Mouse (Mus musculus): ENCODE results near the gene Creld2. TPM values are rescaled to one million over a fixed set of nuclear protein-coding genes. Genes with fewer than 3 reads are reported as not detected.

Creld2 gene
- polyA plus RNA-seq, 1 experiment from 2014 or later: 71.7 TPM

DNA sequence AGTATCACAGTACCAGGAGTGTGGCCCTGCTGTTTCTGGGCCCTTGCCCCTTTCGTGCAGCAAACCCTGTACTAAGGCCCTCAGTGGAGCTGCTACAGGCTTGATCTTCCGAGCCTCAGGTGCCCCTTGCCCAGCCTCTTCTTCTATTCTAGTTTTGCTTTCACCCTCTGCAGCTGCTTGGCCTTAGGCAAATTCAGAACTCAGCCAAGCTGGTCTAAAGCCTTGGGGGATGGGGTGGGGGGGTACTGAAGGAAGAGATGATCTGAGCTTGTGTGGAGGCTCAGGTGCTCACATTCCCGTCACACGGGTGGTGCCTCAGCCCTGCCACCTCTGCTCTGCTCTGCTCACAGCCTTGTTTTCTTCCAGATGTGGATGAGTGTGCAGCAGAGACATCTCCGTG is 3.9 kb downstream of the Creld2 start:
- WGBS (ENCODE audit: insufficient replicate concordance): 83% methylated on average over 5 of the region's 5 CpGs
- H3K36me3 ChIP-seq (ENCODE audit: control insufficient read depth, insufficient read depth, low read length): peaks cover 10% of the 10 kb centered on the region
- no peak overlapping the region for H3K27ac ChIP-seq (ENCODE audit: low read depth, low read length)
- H3K9me3 ChIP-seq (replicated peaks; ENCODE audit: control insufficient read depth, low read length): no peaks in the 10 kb centered on the region
- peaks cover 10% of the 10 kb centered on the region for H3K4me1 ChIP-seq (ENCODE audit: control insufficient read depth, insufficient read depth, low read length)
- H3K4me2 ChIP-seq: no peak overlapping the region
- H3K4me3 ChIP-seq (ENCODE audit: low read depth, low read length): no peak overlapping the region
- no peaks in the 10 kb centered on the region for H3K27me3 ChIP-seq (ENCODE audit: control insufficient read depth, insufficient read depth, low read length)
- ATAC-seq (replicated peaks; ENCODE audit: insufficient number of reproducible peaks, low FRiP score, low TSS enrichment): no peak
- no peak overlapping the region for H3K9ac ChIP-seq (ENCODE audit: low read depth, low read length)

DNA sequence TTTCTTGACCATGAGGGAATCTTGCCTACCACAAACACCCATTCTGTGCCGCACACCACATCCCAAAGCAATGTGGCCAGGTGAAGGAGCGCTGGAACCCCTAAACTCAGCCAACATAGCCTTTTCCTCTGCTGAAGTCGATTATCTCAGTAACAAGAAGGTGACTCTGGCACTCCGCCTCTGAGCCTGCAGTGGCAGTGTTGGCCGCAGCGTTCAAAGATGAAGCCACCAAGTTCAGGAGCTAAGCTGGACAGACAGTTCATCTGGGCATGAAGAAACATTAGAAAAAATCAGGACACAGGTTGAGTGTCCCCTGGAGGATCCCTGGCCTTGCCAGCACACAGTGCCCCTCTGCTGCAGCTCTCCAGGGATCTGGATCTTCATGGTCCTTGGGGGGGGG is 8.0 kb downstream of the Creld2 start:
- H3K27me3 ChIP-seq (ENCODE audit: control insufficient read depth, insufficient read depth, low read length): no peaks in the 10 kb centered on the region
- H3K4me1 ChIP-seq (ENCODE audit: control insufficient read depth, insufficient read depth, low read length): peaks cover 26% of the 10 kb centered on the region
- H3K9me3 ChIP-seq (replicated peaks; ENCODE audit: control insufficient read depth, low read length): no peaks in the 10 kb centered on the region
- no peak for ATAC-seq (replicated peaks; ENCODE audit: insufficient number of reproducible peaks, low FRiP score, low TSS enrichment)
- H3K27ac ChIP-seq (ENCODE audit: low read depth, low read length): no peak overlapping the region
- H3K4me2 ChIP-seq: no peak overlapping the region
- H3K4me3 ChIP-seq (ENCODE audit: low read depth, low read length): no peak overlapping the region
- no peak overlapping the region for H3K9ac ChIP-seq (ENCODE audit: low read depth, low read length)
- H3K36me3 ChIP-seq (ENCODE audit: control insufficient read depth, insufficient read depth, low read length): peaks cover 8% of the 10 kb centered on the region
- 80% methylated on average over 6 of the region's 6 CpGs for WGBS (ENCODE audit: insufficient replicate concordance)

DNA sequence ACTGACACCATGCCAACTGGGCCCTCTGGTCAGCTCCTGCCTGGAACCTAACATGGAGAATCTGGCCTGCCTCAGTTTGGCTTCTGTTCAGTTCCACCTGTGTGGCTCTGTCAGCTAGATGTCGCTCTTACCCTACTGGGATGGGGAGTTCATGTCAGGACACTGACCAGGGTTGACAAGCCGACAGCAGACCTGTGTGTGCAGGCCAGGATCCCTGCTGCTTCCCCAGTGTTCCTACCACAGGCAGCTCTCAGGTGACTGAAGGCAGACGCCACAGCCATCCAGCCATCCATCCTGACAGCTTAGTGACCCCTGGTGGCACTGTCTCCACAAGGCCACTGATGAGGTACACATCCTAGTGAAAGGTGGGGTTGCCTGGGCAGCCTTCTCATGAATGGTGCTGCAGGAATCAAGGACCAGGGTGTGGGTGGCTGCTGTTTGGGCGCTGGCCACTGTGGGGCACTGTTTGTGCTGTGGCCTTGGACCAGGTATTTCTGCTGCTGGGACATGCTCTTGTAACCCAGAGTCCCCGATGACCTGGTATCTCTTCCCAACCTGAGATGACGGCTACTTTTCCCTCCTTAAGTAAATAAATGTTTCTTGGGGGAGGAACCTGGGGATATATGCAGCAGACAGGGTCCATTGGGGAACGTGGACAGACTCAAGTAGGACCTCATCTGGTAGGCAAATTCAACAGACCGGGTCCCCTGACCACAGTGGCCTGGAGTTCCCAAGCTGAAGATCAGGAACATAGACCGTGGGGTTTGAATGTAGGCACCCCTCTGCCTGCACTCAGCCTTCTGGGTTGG is 8.7 kb downstream of the Creld2 start:
- no peaks in the 10 kb centered on the region for H3K27me3 ChIP-seq (ENCODE audit: control insufficient read depth, insufficient read depth, low read length)
- peaks cover 28% of the 10 kb centered on the region for H3K4me1 ChIP-seq (ENCODE audit: control insufficient read depth, insufficient read depth, low read length)
- no peak overlapping the region for H3K9ac ChIP-seq (ENCODE audit: low read depth, low read length)
- H3K36me3 ChIP-seq (ENCODE audit: control insufficient read depth, insufficient read depth, low read length): peaks cover 8% of the 10 kb centered on the region
- H3K4me3 ChIP-seq (ENCODE audit: low read depth, low read length): no peak overlapping the region
- H3K4me2 ChIP-seq: no peak overlapping the region
- 21% methylated on average over 9 of the region's 9 CpGs for WGBS (ENCODE audit: insufficient replicate concordance)
- peak; percentile 5; the same call in 1 of the 2 replicates for ATAC-seq (replicated peaks; ENCODE audit: insufficient number of reproducible peaks, low FRiP score, low TSS enrichment)
- H3K27ac ChIP-seq (ENCODE audit: low read depth, low read length): no peak overlapping the region
- no peaks in the 10 kb centered on the region for H3K9me3 ChIP-seq (replicated peaks; ENCODE audit: control insufficient read depth, low read length)

DNA sequence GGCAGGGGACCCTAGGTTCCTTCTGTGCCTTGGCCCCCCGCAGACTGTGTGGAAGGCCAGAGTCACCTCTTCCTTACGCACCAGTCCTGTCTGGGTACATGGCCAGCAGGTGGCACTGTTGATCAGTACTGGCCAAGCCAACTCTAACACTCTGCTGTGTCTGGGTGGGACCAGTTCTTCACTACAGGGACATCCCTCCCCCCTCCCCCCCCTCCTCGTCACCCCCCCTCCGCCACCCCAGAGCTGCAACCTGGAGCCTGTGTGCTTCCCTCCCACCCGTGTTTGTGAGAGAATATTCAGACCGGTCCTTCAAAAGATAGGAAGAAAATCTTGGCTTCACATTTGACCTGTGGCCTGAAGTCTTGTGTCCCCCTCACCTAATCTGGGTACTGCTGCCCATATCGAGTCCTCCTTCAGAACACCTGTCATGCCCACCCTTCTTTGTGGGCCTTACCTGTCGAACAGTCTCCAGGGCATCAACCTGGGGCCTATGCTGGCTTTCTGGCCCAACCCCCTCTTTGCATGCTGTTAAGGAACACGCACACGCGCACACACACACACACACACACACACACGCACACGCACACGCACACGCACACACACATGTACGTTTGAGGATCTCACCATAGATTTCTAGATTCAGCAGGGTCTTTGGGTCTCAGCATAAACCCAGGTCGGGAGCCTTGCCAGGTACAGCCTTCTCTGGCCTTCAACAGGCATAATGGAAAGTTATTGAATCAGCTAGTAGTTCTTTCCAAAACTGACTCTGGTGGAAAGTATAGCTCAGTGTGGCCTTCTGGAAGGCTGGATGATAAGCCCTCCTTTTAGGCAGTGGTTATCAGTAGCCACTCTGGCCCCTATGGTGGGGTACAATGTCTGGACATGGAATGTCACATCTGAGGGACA is 9.6 kb downstream of the Creld2 start:
- Histone ChIP-seq H3K27ac (ENCODE audit: low read depth, low read length) (no peak overlapping the region), H3K4me3 (ENCODE audit: low read depth, low read length) (no peak overlapping the region), H3K36me3 (ENCODE audit: control insufficient read depth, insufficient read depth, low read length) (peaks cover 4% of the 10 kb centered on the region; the same call in 1 of the 2 replicates), H3K27me3 (ENCODE audit: control insufficient read depth, insufficient read depth, low read length) (no peaks in the 10 kb centered on the region), H3K9me3 (replicated peaks; ENCODE audit: control insufficient read depth, low read length) (no peaks in the 10 kb centered on the region), H3K9ac (ENCODE audit: low read depth, low read length) (no peak overlapping the region), H3K4me2 (no peak overlapping the region), H3K4me1 (ENCODE audit: control insufficient read depth, insufficient read depth, low read length) (peaks cover 28% of the 10 kb centered on the region)
- ATAC-seq (replicated peaks; ENCODE audit: insufficient number of reproducible peaks, low FRiP score, low TSS enrichment): peak; percentile 73
- 51% methylated on average over 17 of the region's 17 CpGs for WGBS (ENCODE audit: insufficient replicate concordance)

DNA sequence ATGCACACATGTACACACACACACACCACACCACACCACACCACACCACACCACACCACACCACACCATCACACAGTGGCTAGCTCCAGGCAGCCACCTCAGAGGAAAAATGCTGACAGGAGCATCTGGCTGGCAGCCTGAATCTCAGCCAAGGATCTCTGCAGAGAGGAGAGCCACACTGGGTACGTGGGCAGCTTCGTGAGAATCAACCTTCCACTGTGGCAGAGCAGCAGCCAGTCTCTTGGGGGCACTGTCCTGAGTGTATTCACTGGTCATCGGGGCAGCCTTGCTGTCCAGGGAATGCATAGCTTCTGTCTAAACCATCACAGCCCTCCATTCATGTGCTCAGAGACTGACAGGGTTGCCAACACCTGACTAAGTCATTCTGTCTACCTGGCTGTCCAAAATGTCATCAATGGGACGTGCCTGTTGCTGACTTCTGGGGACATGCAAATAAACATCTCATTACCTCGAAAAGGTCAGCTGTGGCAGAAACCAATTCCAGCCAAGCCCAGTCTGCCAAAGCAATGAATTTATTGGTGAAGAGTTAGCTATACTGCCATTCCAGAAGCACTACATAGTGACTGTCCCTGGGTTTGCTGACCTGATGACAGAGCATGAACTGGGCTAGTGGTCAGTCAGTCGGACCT is 10.5 kb downstream of the Creld2 start:
- no peaks in the 10 kb centered on the region for H3K27me3 ChIP-seq (ENCODE audit: control insufficient read depth, insufficient read depth, low read length)
- 68% methylated on average over 6 of the region's 6 CpGs for WGBS (ENCODE audit: insufficient replicate concordance)
- H3K9ac ChIP-seq (ENCODE audit: low read depth, low read length): no peak overlapping the region
- no peaks in the 10 kb centered on the region for H3K9me3 ChIP-seq (replicated peaks; ENCODE audit: control insufficient read depth, low read length)
- no peak overlapping the region for H3K4me2 ChIP-seq
- no peak overlapping the region for H3K27ac ChIP-seq (ENCODE audit: low read depth, low read length)
- peaks cover 2% of the 10 kb centered on the region; the same call in 1 of the 2 replicates for H3K36me3 ChIP-seq (ENCODE audit: control insufficient read depth, insufficient read depth, low read length)
- ATAC-seq (replicated peaks; ENCODE audit: insufficient number of reproducible peaks, low FRiP score, low TSS enrichment): no peak
- H3K4me1 ChIP-seq (ENCODE audit: control insufficient read depth, insufficient read depth, low read length): peaks cover 28% of the 10 kb centered on the region
- no peak overlapping the region for H3K4me3 ChIP-seq (ENCODE audit: low read depth, low read length)

DNA sequence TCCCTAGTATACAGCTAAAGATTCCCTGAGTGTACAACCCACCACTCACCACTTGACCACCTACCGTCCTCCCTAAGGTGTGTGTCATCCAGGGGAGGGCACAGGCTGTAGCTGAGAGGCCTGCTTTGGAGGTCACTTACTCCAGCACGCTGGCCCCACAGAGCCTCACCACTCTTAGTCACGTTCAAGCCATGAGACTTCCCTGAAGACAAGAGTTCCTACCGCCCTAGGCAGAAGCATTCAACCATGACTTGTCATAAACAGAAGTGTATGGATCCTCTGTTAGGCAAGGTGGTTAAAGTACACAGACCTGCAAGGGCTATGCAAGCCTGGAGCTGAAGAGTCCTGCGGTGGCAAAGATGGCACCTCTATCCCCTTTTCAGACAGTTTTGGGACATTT is 11.2 kb downstream of the Creld2 start:
- WGBS (ENCODE audit: insufficient replicate concordance): 70% methylated on average over 5 of the region's 5 CpGs
- Histone ChIP-seq H3K4me1 (ENCODE audit: control insufficient read depth, insufficient read depth, low read length) (peaks cover 28% of the 10 kb centered on the region), H3K4me2 (no peak overlapping the region), H3K4me3 (ENCODE audit: low read depth, low read length) (no peak overlapping the region), H3K27me3 (ENCODE audit: control insufficient read depth, insufficient read depth, low read length) (no peaks in the 10 kb centered on the region), H3K9me3 (replicated peaks; ENCODE audit: control insufficient read depth, low read length) (no peaks in the 10 kb centered on the region), H3K9ac (ENCODE audit: low read depth, low read length) (no peak overlapping the region), H3K27ac (ENCODE audit: low read depth, low read length) (no peak overlapping the region), H3K36me3 (ENCODE audit: control insufficient read depth, insufficient read depth, low read length) (no peaks in the 10 kb centered on the region; the same call in 1 of the 2 replicates)
- no peak for ATAC-seq (replicated peaks; ENCODE audit: insufficient number of reproducible peaks, low FRiP score, low TSS enrichment)

DNA sequence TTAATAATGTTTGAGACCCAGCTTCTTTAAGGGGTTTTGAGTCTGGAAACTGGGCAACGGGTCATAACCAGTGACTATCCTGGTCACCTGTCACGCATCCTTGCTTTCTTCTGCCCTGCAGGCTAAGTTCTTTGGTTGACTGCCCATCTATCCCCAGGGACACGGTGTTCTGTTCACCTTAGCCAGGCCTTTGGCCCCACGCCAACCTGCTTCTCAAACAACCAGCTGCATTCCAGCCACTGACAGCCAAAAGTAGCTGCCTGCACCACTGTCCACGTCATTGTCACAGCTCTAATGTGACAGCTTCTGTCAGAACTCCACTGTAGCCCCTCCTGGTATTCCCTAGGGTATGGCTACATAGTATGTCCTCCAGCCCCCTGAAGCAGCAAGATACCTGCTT is 12.0 kb downstream of the Creld2 start:
- Histone ChIP-seq H3K36me3 (ENCODE audit: control insufficient read depth, insufficient read depth, low read length) (no peaks in the 10 kb centered on the region), H3K27ac (ENCODE audit: low read depth, low read length) (peak overlapping the region; percentile 77), H3K4me2 (0 out of 2 replicates have a peak overlapping the region, but pooled peaks have one; percentile 10), H3K9ac (ENCODE audit: low read depth, low read length) (no peak overlapping the region), H3K27me3 (ENCODE audit: control insufficient read depth, insufficient read depth, low read length) (no peaks in the 10 kb centered on the region), H3K9me3 (replicated peaks; ENCODE audit: control insufficient read depth, low read length) (no peaks in the 10 kb centered on the region), H3K4me1 (ENCODE audit: control insufficient read depth, insufficient read depth, low read length) (peaks cover 31% of the 10 kb centered on the region), H3K4me3 (ENCODE audit: low read depth, low read length) (no peak overlapping the region)
- ATAC-seq (replicated peaks; ENCODE audit: insufficient number of reproducible peaks, low FRiP score, low TSS enrichment): no peak
- 36% methylated on average over 5 of the region's 5 CpGs for WGBS (ENCODE audit: insufficient replicate concordance)

DNA sequence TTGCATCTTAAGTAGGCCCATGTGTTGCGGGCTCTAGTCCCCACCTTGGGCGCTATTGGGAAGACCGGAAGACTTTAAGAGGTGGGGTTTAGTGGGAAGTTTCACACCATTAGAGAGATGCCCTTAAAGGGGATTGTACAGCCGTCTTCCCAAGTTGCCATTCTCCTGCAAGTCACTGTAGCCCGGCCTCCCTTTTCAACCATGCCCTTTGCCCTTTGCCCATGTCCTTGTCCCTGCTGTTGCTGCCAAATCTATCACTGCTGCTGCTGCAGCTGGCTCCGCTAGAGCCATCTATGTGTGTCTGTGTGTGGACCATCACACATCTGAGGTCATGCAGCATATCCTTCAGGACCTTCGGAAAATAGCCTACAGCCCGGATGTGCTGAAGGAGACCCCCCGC is 13.1 kb downstream of the Creld2 start:
- H3K4me2 ChIP-seq: no peak overlapping the region
- no peak overlapping the region for H3K4me3 ChIP-seq (ENCODE audit: low read depth, low read length)
- peaks cover 32% of the 10 kb centered on the region for H3K4me1 ChIP-seq (ENCODE audit: control insufficient read depth, insufficient read depth, low read length)
- H3K27ac ChIP-seq (ENCODE audit: low read depth, low read length): no peak overlapping the region
- no peaks in the 10 kb centered on the region for H3K36me3 ChIP-seq (ENCODE audit: control insufficient read depth, insufficient read depth, low read length)
- no peaks in the 10 kb centered on the region for H3K27me3 ChIP-seq (ENCODE audit: control insufficient read depth, insufficient read depth, low read length)
- H3K9me3 ChIP-seq (replicated peaks; ENCODE audit: control insufficient read depth, low read length): no peaks in the 10 kb centered on the region
- no peak for ATAC-seq (replicated peaks; ENCODE audit: insufficient number of reproducible peaks, low FRiP score, low TSS enrichment)
- H3K9ac ChIP-seq (ENCODE audit: low read depth, low read length): no peak overlapping the region
- 73% methylated on average over 9 of the region's 9 CpGs for WGBS (ENCODE audit: insufficient replicate concordance)
